Mouse (Mus musculus) fibroblast of lung, adult 2 months (primary cell): ENCODE measurements at regions not wholly inside any gene's neighbourhood (a gene's known extent, or its start where the extent isn't known, plus 50 kb on each side); places are given as distances from the start of the nearest gene placed in this dataset.

ENCODE experiments used
- DNase-seq: peaks from one replicate; pipeline ENCODE4 v3.0.0-alpha.2; 2011; ENCODE audit warnings: low read depth

GRCm38 (mm10) chr13:34462808-34463511, 118.0 kb upstream of the Slc22a23 start:
- no peak for DNase-seq

GRCm38 (mm10) chr13:34462206-34462807, 117.3 kb upstream of the Slc22a23 start:
- DNase-seq = no peak

- DNase-seq = no peak
Measured at GRCm38 (mm10) chr13:34460969-34461368, 116.0 kb upstream of the Slc22a23 start.

- no peak for DNase-seq
Measured at GRCm38 (mm10) chr13:34456051-34456450, 111.1 kb upstream of the Slc22a23 start.

- no peak for DNase-seq
Measured at GRCm38 (mm10) chr13:34446806-34447205, 101.8 kb upstream of the Slc22a23 start.

GRCm38 (mm10) chr13:34446327-34446726, 101.3 kb upstream of the Slc22a23 start:
- no peak for DNase-seq

GRCm38 (mm10) chr13:34441347-34441746, 96.4 kb upstream of the Slc22a23 start:
- no peak for DNase-seq

- DNase-seq = no peak
Measured at GRCm38 (mm10) chr13:34427527-34427926, 82.5 kb upstream of the Slc22a23 start.

GRCm38 (mm10) chr13:34424921-34425320, 79.9 kb upstream of the Slc22a23 start:
- no peak for DNase-seq

GRCm38 (mm10) chr13:34421644-34422043, 76.7 kb upstream of the Slc22a23 start:
- no peak for DNase-seq

GRCm38 (mm10) chr13:34420341-34421156, 75.6 kb upstream of the Slc22a23 start:
- no peak for DNase-seq

GRCm38 (mm10) chr13:34419061-34419460, 74.1 kb upstream of the Slc22a23 start:
- DNase-seq = no peak

- no peak for DNase-seq
Measured at GRCm38 (mm10) chr13:34416603-34417002, 71.6 kb upstream of the Slc22a23 start.

GRCm38 (mm10) chr13:34414533-34414932, 69.6 kb upstream of the Slc22a23 start:
- no peak for DNase-seq

GRCm38 (mm10) chr13:34408669-34409055, 63.7 kb upstream of the Slc22a23 start:
- DNase-seq = no peak

- no peak for DNase-seq
Measured at GRCm38 (mm10) chr13:34408007-34408668, 63.2 kb upstream of the Slc22a23 start.

GRCm38 (mm10) chr13:34406291-34406690, 61.3 kb upstream of the Slc22a23 start:
- no peak for DNase-seq

GRCm38 (mm10) chr13:34402631-34403030, 57.6 kb upstream of the Slc22a23 start:
- DNase-seq = no peak

GRCm38 (mm10) chr13:34401031-34401430, 56.0 kb upstream of the Slc22a23 start:
- DNase-seq = no peak

- DNase-seq = no peak
Measured at GRCm38 (mm10) chr13:34398847-34399246, 53.9 kb upstream of the Slc22a23 start.

GRCm38 (mm10) chr13:34398061-34398787, 53.2 kb upstream of the Slc22a23 start:
- no peak for DNase-seq

- DNase-seq = no peak
Measured at GRCm38 (mm10) chr13:34395504-34395903, 50.5 kb upstream of the Slc22a23 start.
